Mouse (Mus musculus) megakaryocyte, embryonic 14.5 days (primary cell): Measurements from ENCODE around the gene Lpcat2.

Experiments
- FLI1 ChIP-seq: IDR thresholded peaks from 2 replicates; pipeline ENCODE4 v1.6.1; 2012; ENCODE audit warnings: low read length, inconsistent platforms, mixed read lengths
- GATA1 ChIP-seq: IDR thresholded peaks from 3 replicates; pipeline ENCODE4 v1.6.1; 2012; ENCODE audit warnings: mixed read lengths, low read length, inconsistent platforms, borderline replicate concordance

GRCm38 (mm10) chr8:92908448-92908847, 53.3 kb downstream of the Lpcat2 start:
- TF ChIP-seq GATA1 (no peak), FLI1 (no peak)
